Mouse (Mus musculus) midbrain, embryonic 16.5 days (tissue): Measurements from ENCODE around the gene BC052040. TPM values are rescaled to one million over a fixed set of nuclear protein-coding genes. Genes with fewer than 3 reads are reported as not detected.
A peak's percentile ranks its signal among the peaks of the same experiment; 100 is the strongest.

ENCODE experiments used
- ATAC-seq: fragments of 200-750 bp; cut with Nextera tagmentation; 2 replicates; pipeline ENCODE4 v1.8.0; 2017; ENCODE audit warnings: moderate TSS enrichment
- H3K27ac ChIP-seq: fragments of 300-500 bp; sonication (generic); 2 replicates; pipeline ENCODE4 v1.5.1; 2014; ENCODE audit warnings: mild to moderate bottlenecking, low read length, mixed read lengths
- H3K27me3 ChIP-seq: fragments of 300-500 bp; sonication (generic); 2 replicates; pipeline ENCODE4 v1.6.1; 2014; ENCODE audit warnings: low read depth, low read length, mixed read lengths; ENCODE audit not compliant: control insufficient read depth, insufficient read depth
- H3K36me3 ChIP-seq: fragments of 300-500 bp; sonication (generic); 2 replicates; pipeline ENCODE4 v1.6.1; 2014; ENCODE audit warnings: mild to moderate bottlenecking, low read length, moderate library complexity, mixed read lengths; ENCODE audit not compliant: control insufficient read depth, insufficient read depth
- H3K4me1 ChIP-seq: fragments of 300-500 bp; sonication (generic); 2 replicates; pipeline ENCODE4 v1.6.1; 2014; ENCODE audit warnings: mild to moderate bottlenecking, low read length, mixed read lengths; ENCODE audit not compliant: control insufficient read depth, insufficient read depth
- H3K4me2 ChIP-seq: fragments of 300-500 bp; sonication (generic); 2 replicates; pipeline ENCODE4 v1.6.1; 2014; ENCODE audit warnings: mild to moderate bottlenecking, low read length, mixed read lengths
- H3K4me3 ChIP-seq: fragments of 300-500 bp; sonication (generic); 2 replicates; pipeline ENCODE4 v1.5.1; 2014; ENCODE audit warnings: low read depth, mild to moderate bottlenecking, low read length, moderate library complexity, mixed read lengths
- H3K9ac ChIP-seq: fragments of 300-500 bp; sonication (generic); 2 replicates; pipeline ENCODE4 v1.6.1; 2014; ENCODE audit warnings: low read depth, low read length, mixed read lengths
- H3K9me3 ChIP-seq: fragments of 300-500 bp; sonication (generic); replicated peaks from 2 replicates; pipeline ENCODE4 v1.6.1; 2014; ENCODE audit warnings: mild to moderate bottlenecking, low read length, mixed read lengths; ENCODE audit not compliant: control insufficient read depth, poor library complexity, severe bottlenecking
- WGBS: fragments of 180-500 bp; shearing (Covaris S2); extraction: QIAGEN DNeasy Blood & Tissue Kit; methylation state at CpG from one replicate; pipeline ENCODE4 v1.1.7; 2014; 5-methylcytosine and 5-hydroxymethylcytosine counted together
- polyA plus RNA-seq: library from polyadenylated mRNA; unstranded; fragments of >200 nt; fragmentation: Nextera tagmentation; extraction: Ambion mirVana; gene quantifications from 2 replicates; pipeline ENCODE4 v1.2.1, GENCODE M21; 2015

The BC052040 gene
- polyA plus RNA-seq, 1 experiment from 2014 or later, result 21.7 TPM

GRCm38 (mm10) chr2:115730502-115730901 is 149.0 kb downstream of the BC052040 start:
- Histone ChIP-seq H3K36me3 (peaks cover 4% of the 10 kb centered on the region), H3K27me3 (no peaks in the 10 kb centered on the region), H3K9ac (no peak overlapping the region), H3K4me1 (peaks cover 2% of the 10 kb centered on the region; the same call in 1 of the 2 replicates), H3K27ac (no peak overlapping the region), H3K4me2 (no peak overlapping the region), H3K9me3 (no peaks in the 10 kb centered on the region), H3K4me3 (no peak overlapping the region)
- 56% methylated on average over 6 of the region's 6 CpGs for WGBS
- peak; percentile 14; the same call in 1 of the 2 replicates for ATAC-seq

- no peaks in the 10 kb centered on the region for H3K4me1 ChIP-seq
- H3K4me2 ChIP-seq, result no peak overlapping the region
- H3K9ac ChIP-seq, result no peak overlapping the region
- ATAC-seq, result no peak
- no peaks in the 10 kb centered on the region for H3K27me3 ChIP-seq
- no peak overlapping the region for H3K4me3 ChIP-seq
- 81% methylated on average over 3 of the region's 3 CpGs for WGBS
- no peaks in the 10 kb centered on the region for H3K9me3 ChIP-seq
- peaks cover 4% of the 10 kb centered on the region for H3K36me3 ChIP-seq
- H3K27ac ChIP-seq, result no peak overlapping the region
These were observed 149.7 kb downstream of the BC052040 start for GRCm38 (mm10) chr2:115731171-115731570.

- no peak for ATAC-seq
- Histone ChIP-seq H3K4me1 (no peaks in the 10 kb centered on the region), H3K4me2 (no peak overlapping the region), H3K9ac (no peak overlapping the region), H3K27me3 (no peaks in the 10 kb centered on the region), H3K4me3 (no peak overlapping the region), H3K36me3 (peaks cover 4% of the 10 kb centered on the region), H3K27ac (no peak overlapping the region), H3K9me3 (no peaks in the 10 kb centered on the region)
- WGBS, result 73% methylated on average over 4 of the region's 4 CpGs
These were observed 151.1 kb downstream of the BC052040 start for GRCm38 (mm10) chr2:115732572-115732971.

GRCm38 (mm10) chr2:115733017-115733692 is 151.6 kb downstream of the BC052040 start:
- Histone ChIP-seq H3K9me3 (no peaks in the 10 kb centered on the region), H3K4me3 (no peak overlapping the region), H3K36me3 (peaks cover 1% of the 10 kb centered on the region), H3K4me1 (no peaks in the 10 kb centered on the region), H3K4me2 (no peak overlapping the region), H3K9ac (no peak overlapping the region), H3K27ac (no peak overlapping the region), H3K27me3 (no peaks in the 10 kb centered on the region)
- no peak for ATAC-seq
- 91% methylated on average over 8 of the region's 8 CpGs for WGBS

- WGBS, result 92% methylated on average over 6 of the region's 6 CpGs
- Histone ChIP-seq H3K4me1 (no peaks in the 10 kb centered on the region), H3K4me3 (no peak overlapping the region), H3K36me3 (no peaks in the 10 kb centered on the region), H3K27me3 (no peaks in the 10 kb centered on the region), H3K9ac (no peak overlapping the region), H3K9me3 (no peaks in the 10 kb centered on the region), H3K4me2 (no peak overlapping the region), H3K27ac (no peak overlapping the region)
- no peak for ATAC-seq
These were observed 153.3 kb downstream of the BC052040 start for GRCm38 (mm10) chr2:115734850-115735249.

- H3K9ac ChIP-seq, result no peak overlapping the region
- H3K27ac ChIP-seq, result no peak overlapping the region
- H3K36me3 ChIP-seq, result no peaks in the 10 kb centered on the region
- 98% methylated on average over 3 of the region's 3 CpGs for WGBS
- no peak overlapping the region for H3K4me3 ChIP-seq
- no peaks in the 10 kb centered on the region for H3K4me1 ChIP-seq
- H3K9me3 ChIP-seq, result no peaks in the 10 kb centered on the region
- no peaks in the 10 kb centered on the region for H3K27me3 ChIP-seq
- ATAC-seq, result no peak
- no peak overlapping the region for H3K4me2 ChIP-seq
These were observed 154.9 kb downstream of the BC052040 start for GRCm38 (mm10) chr2:115736416-115736815.

GRCm38 (mm10) chr2:115737966-115738365 is 156.4 kb downstream of the BC052040 start:
- H3K9ac ChIP-seq, result no peak overlapping the region
- H3K27me3 ChIP-seq, result no peaks in the 10 kb centered on the region
- H3K4me1 ChIP-seq, result no peaks in the 10 kb centered on the region
- no peak overlapping the region for H3K27ac ChIP-seq
- H3K4me2 ChIP-seq, result no peak overlapping the region
- no peak overlapping the region for H3K4me3 ChIP-seq
- no peaks in the 10 kb centered on the region for H3K9me3 ChIP-seq
- WGBS, result 91% methylated on average over 2 of the region's 2 CpGs
- no peaks in the 10 kb centered on the region for H3K36me3 ChIP-seq
- ATAC-seq, result no peak

GRCm38 (mm10) chr2:115742061-115742460 is 160.5 kb downstream of the BC052040 start:
- H3K4me1 ChIP-seq, result no peaks in the 10 kb centered on the region

GRCm38 (mm10) chr2:115747639-115748038 is 166.1 kb downstream of the BC052040 start:
- 58% methylated on average over 3 of the region's 3 CpGs for WGBS

More at GRCm38 (mm10) chr2:115742061-115742460, 160.5 kb downstream of the BC052040 start:
- H3K27me3 ChIP-seq, result no peaks in the 10 kb centered on the region
- H3K36me3 ChIP-seq, result no peaks in the 10 kb centered on the region
- WGBS, result 91% methylated on average over 7 of the region's 7 CpGs
- H3K27ac ChIP-seq, result no peak overlapping the region
- H3K9ac ChIP-seq, result no peak overlapping the region
- no peaks in the 10 kb centered on the region for H3K9me3 ChIP-seq
- no peak for ATAC-seq
- H3K4me3 ChIP-seq, result no peak overlapping the region
- H3K4me2 ChIP-seq, result no peak overlapping the region

More at GRCm38 (mm10) chr2:115747639-115748038, 166.1 kb downstream of the BC052040 start:
- no peaks in the 10 kb centered on the region for H3K9me3 ChIP-seq
- no peak overlapping the region for H3K4me3 ChIP-seq
- H3K4me2 ChIP-seq, result no peak overlapping the region
- H3K9ac ChIP-seq, result no peak overlapping the region
- H3K36me3 ChIP-seq, result no peaks in the 10 kb centered on the region
- H3K27me3 ChIP-seq, result no peaks in the 10 kb centered on the region
- ATAC-seq, result no peak
- H3K4me1 ChIP-seq, result 0 out of 2 replicates have a peak, but pooled peaks cover 2% of the 10 kb centered on the region
- H3K27ac ChIP-seq, result no peak overlapping the region
